Mouse (Mus musculus): ENCODE measurements at regions not wholly inside any gene's neighbourhood (a gene's known extent, or its start where the extent isn't known, plus 50 kb on each side); places are given as distances from the start of the nearest gene placed in this dataset.

DNA sequence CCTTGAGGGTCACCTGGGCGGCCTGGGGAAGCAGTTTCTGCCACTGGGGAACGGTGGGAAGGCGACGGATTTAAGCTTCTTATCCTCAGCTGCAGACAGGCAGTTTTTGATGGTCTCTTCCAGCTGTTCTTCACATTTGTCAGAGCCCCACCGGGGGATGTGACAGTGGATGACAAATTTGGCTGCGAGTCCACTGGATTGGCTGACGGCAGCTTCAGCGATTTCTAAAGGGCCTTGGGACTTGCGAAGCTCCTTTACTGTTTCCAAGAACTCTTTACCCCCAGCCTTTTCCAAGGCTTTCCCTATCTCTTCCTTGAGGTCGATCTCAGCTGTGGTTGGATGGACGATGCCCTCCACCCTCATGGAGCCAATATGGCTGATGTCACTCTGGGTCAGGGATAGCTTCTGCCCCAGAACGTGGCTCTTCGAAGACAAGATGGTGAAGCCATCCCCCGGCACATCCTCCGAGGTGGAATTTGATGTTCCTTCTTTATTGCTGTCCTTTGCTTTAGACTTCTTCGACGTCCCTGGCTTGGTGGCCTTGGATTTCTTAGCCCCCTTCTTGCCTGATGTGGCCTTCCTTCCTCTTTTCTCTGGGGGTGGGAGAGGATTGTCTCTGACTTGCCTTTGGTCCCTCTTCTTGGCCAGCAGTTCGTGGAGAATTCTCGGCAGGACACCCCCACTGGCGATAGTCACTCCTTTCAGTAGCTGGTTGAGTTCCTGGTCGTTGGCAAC lies 1295.7 kb upstream of the A1bg start:
- no peak for TF ChIP-seq CTCF (IDR thresholded peaks at IDR 0.05)
- no peak for TF ChIP-seq POLR2A (IDR thresholded peaks at IDR 0.05; ENCODE audit: insufficient read depth, low read depth, low read length)

All from heart, adult 2 months (tissue).